Mouse (Mus musculus): ENCODE results near the gene H2-T3.

- TF ChIP-seq POLR2A (IDR thresholded peaks at IDR 0.05; ENCODE audit: borderline replicate concordance, extremely low read depth, low read depth, low read length) (no peak), CTCF (IDR thresholded peaks at IDR 0.05; ENCODE audit: insufficient read depth, low read length) (no peak)
Measured at GRCm38 (mm10) chr17:36194471-36194870, 4.4 kb upstream of the H2-T3 start.
